Mouse (Mus musculus): ENCODE measurements around the gene Ndufv1. TPM values are rescaled to one million over a fixed set of nuclear protein-coding genes. Genes with fewer than 3 reads are reported as not detected.

Ndufv1 gene
- polyA plus RNA-seq, 1 experiment from 2014 or later: 294 TPM

DNA sequence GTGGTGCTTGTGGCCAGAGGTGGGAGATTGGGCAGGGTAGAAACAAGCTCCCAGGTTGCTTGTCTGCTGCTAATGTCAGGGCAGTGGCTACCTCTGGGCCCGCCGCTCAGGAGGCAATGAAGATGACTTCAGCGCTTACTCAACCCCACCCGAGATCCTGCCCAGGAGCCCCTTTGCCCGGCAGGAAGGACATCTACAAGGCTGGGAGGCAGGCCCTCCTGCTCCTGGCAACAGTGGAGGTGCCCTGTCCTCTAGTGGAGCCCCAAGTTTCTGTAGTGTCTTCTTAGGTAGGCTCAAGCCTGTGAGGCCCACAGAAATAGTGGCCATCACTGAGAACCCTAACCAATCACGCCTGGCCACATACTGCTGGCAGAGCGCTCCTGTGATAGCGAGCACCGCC is 7.5 kb downstream of the Ndufv1 start:
- ATAC-seq (replicated peaks; ENCODE audit: low FRiP score, low read depth) (no peak), DNase-seq (ENCODE audit: low spot score) (no peak)
- H3K9ac ChIP-seq (ENCODE audit: low read depth, low read length): no peak overlapping the region
- TF ChIP-seq CTCF (IDR thresholded peaks at IDR 0.05; ENCODE audit: low read depth): no peak
- H3K4me1 ChIP-seq (replicated peaks; ENCODE audit: insufficient read depth, low read length): peaks cover 8% of the 10 kb centered on the region; the same call in 1 of the 2 replicates
- H3K27ac ChIP-seq: no peak overlapping the region
- WGBS: 86% methylated on average over 9 of the region's 9 CpGs
- no peak overlapping the region for H3K4me3 ChIP-seq (replicated peaks; ENCODE audit: low read depth, low read length)
- no peaks in the 10 kb centered on the region for H3K9me3 ChIP-seq (replicated peaks; ENCODE audit: low read length)
- H3K27me3 ChIP-seq (ENCODE audit: insufficient read depth, low read length): no peaks in the 10 kb centered on the region
- peaks cover 31% of the 10 kb centered on the region for H3K36me3 ChIP-seq (ENCODE audit: insufficient read depth, low read length)
- no peak overlapping the region for H3K4me2 ChIP-seq (ENCODE audit: low read length)

DNA sequence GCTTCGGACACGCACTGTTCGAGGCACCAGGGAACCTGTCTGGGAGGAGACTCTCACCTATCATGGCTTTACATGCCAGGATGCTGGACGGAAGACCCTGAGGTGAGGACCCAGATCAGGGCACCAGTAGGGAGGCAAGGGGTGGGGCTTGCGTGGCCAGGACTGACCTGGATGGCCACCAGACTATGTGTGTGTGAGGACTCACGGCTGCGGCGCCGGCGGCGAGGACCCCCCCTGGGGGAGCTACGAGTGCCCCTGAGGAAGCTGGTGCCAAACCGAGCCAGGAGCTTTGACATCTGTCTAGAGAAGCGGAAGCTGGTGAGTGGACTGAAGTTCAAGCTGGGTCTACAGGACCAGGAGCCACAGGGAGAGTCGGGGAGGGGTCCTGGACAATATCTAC is 8.3 kb downstream of the Ndufv1 start:
- Histone ChIP-seq H3K4me3 (replicated peaks; ENCODE audit: low read depth, low read length) (no peak overlapping the region), H3K4me2 (ENCODE audit: low read length) (no peak overlapping the region), H3K4me1 (replicated peaks; ENCODE audit: insufficient read depth, low read length) (peaks cover 8% of the 10 kb centered on the region; the same call in 1 of the 2 replicates), H3K27ac (no peak overlapping the region), H3K9ac (ENCODE audit: low read depth, low read length) (no peak overlapping the region), H3K36me3 (ENCODE audit: insufficient read depth, low read length) (peaks cover 23% of the 10 kb centered on the region), H3K27me3 (ENCODE audit: insufficient read depth, low read length) (no peaks in the 10 kb centered on the region), H3K9me3 (replicated peaks; ENCODE audit: low read length) (no peaks in the 10 kb centered on the region)
- 83% methylated on average over 15 of the region's 15 CpGs for WGBS
- DNase-seq (ENCODE audit: low spot score): no peak
- TF ChIP-seq CTCF (IDR thresholded peaks at IDR 0.05; ENCODE audit: low read depth): no peak
- no peak for ATAC-seq (replicated peaks; ENCODE audit: low FRiP score, low read depth)

DNA sequence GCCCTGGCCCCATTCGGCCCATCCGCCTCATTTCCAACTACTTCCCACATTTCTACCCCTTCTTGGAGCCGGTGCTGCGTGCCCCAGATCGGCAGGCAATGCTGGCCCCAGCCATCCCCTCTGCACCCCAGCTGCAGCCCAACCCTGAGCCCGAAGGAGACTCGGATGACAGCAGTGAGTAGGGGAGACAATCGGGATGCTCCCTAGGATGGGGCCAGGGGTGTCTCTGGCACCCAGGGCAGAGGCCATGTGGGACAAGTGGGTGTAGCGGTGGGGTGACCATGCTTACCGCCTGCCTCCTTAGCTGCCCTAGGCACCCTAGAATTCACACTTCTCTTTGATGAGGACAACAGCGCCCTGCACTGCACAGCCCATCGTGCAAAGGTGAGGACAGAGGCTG is 9.0 kb downstream of the Ndufv1 start:
- H3K4me1 ChIP-seq (replicated peaks; ENCODE audit: insufficient read depth, low read length): peaks cover 8% of the 10 kb centered on the region; the same call in 1 of the 2 replicates
- ATAC-seq (replicated peaks; ENCODE audit: low FRiP score, low read depth): no peak

DNA sequence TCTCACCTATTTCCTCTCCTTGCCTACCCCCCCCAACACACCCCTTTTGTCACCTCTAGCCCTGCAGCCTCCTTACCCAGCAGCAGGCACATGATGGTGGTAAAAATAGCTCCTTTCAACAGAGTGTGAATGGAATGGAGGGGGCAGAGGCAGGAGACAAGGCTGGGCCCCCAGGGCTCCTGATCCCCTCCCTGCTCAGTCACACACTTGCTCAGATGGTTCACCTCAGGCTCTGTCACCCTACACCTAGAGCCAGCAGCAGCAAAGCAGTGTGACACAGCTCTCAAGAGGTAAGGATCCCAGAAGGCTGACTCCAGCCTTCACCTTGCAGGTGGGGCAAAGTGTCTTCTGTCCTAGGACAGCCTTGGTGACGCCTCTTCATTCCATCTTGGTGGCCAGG is 9.5 kb downstream of the Ndufv1 start, which contains the start of gene Doc2g:
TSS of gene Doc2g (plus strand) at position 202 of the 400 bp plus-strand sequence.
- 46% methylated on average over 1 of the region's 1 CpGs for WGBS
- H3K9me3 ChIP-seq (replicated peaks; ENCODE audit: low read length): no peaks in the 10 kb centered on the region
- H3K4me3 ChIP-seq (replicated peaks; ENCODE audit: low read depth, low read length): no peak within 1 kb of the TSS
- peaks cover 13% of the 10 kb centered on the region for H3K36me3 ChIP-seq (ENCODE audit: insufficient read depth, low read length)
- no peak within 1 kb of the TSS for H3K27ac ChIP-seq
- DNase-seq (ENCODE audit: low spot score) (no peak), ATAC-seq (replicated peaks; ENCODE audit: low FRiP score, low read depth) (no peak)
- no peak for TF ChIP-seq CTCF (IDR thresholded peaks at IDR 0.05; ENCODE audit: low read depth)
- peaks cover 8% of the 10 kb centered on the region; the same call in 1 of the 2 replicates for H3K4me1 ChIP-seq (replicated peaks; ENCODE audit: insufficient read depth, low read length)
- H3K4me2 ChIP-seq (ENCODE audit: low read length): no peak within 1 kb of the TSS
- H3K9ac ChIP-seq (ENCODE audit: low read depth, low read length): no peak within 1 kb of the TSS
- no peaks in the 10 kb centered on the region for H3K27me3 ChIP-seq (ENCODE audit: insufficient read depth, low read length)

More for the DNA sequence above, 9.0 kb downstream of the Ndufv1 start:
- no peak for DNase-seq (ENCODE audit: low spot score)
- no peak overlapping the region for H3K9ac ChIP-seq (ENCODE audit: low read depth, low read length)
- no peaks in the 10 kb centered on the region for H3K9me3 ChIP-seq (replicated peaks; ENCODE audit: low read length)
- WGBS: 72% methylated on average over 12 of the region's 12 CpGs
- H3K4me2 ChIP-seq (ENCODE audit: low read length): no peak overlapping the region
- H3K36me3 ChIP-seq (ENCODE audit: insufficient read depth, low read length): peaks cover 18% of the 10 kb centered on the region
- no peaks in the 10 kb centered on the region for H3K27me3 ChIP-seq (ENCODE audit: insufficient read depth, low read length)
- H3K27ac ChIP-seq: no peak overlapping the region
- no peak overlapping the region for H3K4me3 ChIP-seq (replicated peaks; ENCODE audit: low read depth, low read length)
- no peak for TF ChIP-seq CTCF (IDR thresholded peaks at IDR 0.05; ENCODE audit: low read depth)

- no peak for TF ChIP-seq CTCF (IDR thresholded peaks at IDR 0.05; ENCODE audit: low read depth)
- DNase-seq (ENCODE audit: low spot score) (no peak), ATAC-seq (replicated peaks; ENCODE audit: low FRiP score, low read depth) (no peak)
- Histone ChIP-seq H3K4me1 (replicated peaks; ENCODE audit: insufficient read depth, low read length) (peaks cover 9% of the 10 kb centered on the region; the same call in 1 of the 2 replicates), H3K9me3 (replicated peaks; ENCODE audit: low read length) (no peaks in the 10 kb centered on the region), H3K27me3 (ENCODE audit: insufficient read depth, low read length) (no peaks in the 10 kb centered on the region), H3K4me3 (replicated peaks; ENCODE audit: low read depth, low read length) (no peak overlapping the region), H3K4me2 (ENCODE audit: low read length) (peak overlapping the region; percentile 96; the same call in 1 of the 2 replicates), H3K9ac (ENCODE audit: low read depth, low read length) (no peak overlapping the region), H3K27ac (no peak overlapping the region), H3K36me3 (ENCODE audit: insufficient read depth, low read length) (no peaks in the 10 kb centered on the region)
- WGBS: 72% methylated on average over 5 of the region's 5 CpGs
These were observed 10.9 kb downstream of the Ndufv1 start for GRCm38 (mm10) chr19:4001752-4002151.

- no peak for TF ChIP-seq CTCF (IDR thresholded peaks at IDR 0.05; ENCODE audit: low read depth)
- DNase-seq (ENCODE audit: low spot score) (no peak), ATAC-seq (replicated peaks; ENCODE audit: low FRiP score, low read depth) (0 out of 2 replicates have a peak, but pooled peaks have one; percentile 12)
- WGBS: 12% methylated on average over 17 of the region's 17 CpGs
- Histone ChIP-seq H3K27ac (peak overlapping the region; percentile 96), H3K4me2 (ENCODE audit: low read length) (peak overlapping the region; percentile 96), H3K27me3 (ENCODE audit: insufficient read depth, low read length) (no peaks in the 10 kb centered on the region), H3K4me1 (replicated peaks; ENCODE audit: insufficient read depth, low read length) (peaks cover 14% of the 10 kb centered on the region), H3K9me3 (replicated peaks; ENCODE audit: low read length) (no peaks in the 10 kb centered on the region), H3K9ac (ENCODE audit: low read depth, low read length) (peak overlapping the region; percentile 80), H3K36me3 (ENCODE audit: insufficient read depth, low read length) (no peaks in the 10 kb centered on the region), H3K4me3 (replicated peaks; ENCODE audit: low read depth, low read length) (peak overlapping the region; percentile 62)
These were observed 11.6 kb downstream of the Ndufv1 start for GRCm38 (mm10) chr19:4000949-4001525.
